Mouse (Mus musculus) lung, adult 18-20 months (tissue): ENCODE measurements around the gene Sytl5.
A peak's percentile ranks its signal among the peaks of the same experiment; 100 is the strongest.

Source experiments
- DNase-seq, 2 experiments: peaks; one replicate each; pipeline ENCODE4 v3.0.0; 2022; ENCODE audit warnings: mixed read lengths in 2 of 2

Sytl5 gene

GRCm38 (mm10) chrX:9885322-9885721 lies at the start of gene Sytl5:
Gene Sytl5 (plus strand): TSS chrX:9885622.
- DNase-seq = no peak

GRCm38 (mm10) chrX:9846628-9847027 lies 38.8 kb upstream of the Sytl5 start, which contains the start of gene Hypm:
Gene Hypm (plus strand): TSS chrX:9846928.
- no peak for DNase-seq

GRCm38 (mm10) chrX:9849403-9849802 lies 36.0 kb upstream of the Sytl5 start, which contains the start of gene H2al3:
Gene H2al3 (plus strand): TSS chrX:9849703.
- DNase-seq = no peak

DNA sequence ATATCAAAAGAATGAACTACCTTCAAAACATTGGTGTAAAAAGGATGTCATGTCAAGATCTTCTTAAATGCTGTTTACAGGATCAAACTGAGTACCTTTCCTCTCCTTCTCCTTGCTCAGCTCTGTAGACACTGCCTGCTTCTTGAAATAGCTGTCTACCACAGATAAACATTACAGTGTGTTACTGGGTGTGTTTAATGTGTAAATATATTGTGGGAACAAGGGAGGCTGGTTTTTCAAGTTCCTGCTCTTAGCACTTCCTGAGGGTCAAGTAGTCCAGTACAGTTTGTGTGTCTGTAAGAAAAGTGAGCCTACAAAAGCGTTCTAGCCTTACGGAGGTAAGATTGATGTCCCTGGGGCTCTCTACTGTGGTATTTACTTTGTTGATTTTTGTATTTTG lies 23.6 kb upstream of the Sytl5 start:
- DNase-seq = peak; percentile 3 to 45

- DNase-seq = no peak
These were observed 9.9 kb upstream of the Sytl5 start for GRCm38 (mm10) chrX:9875519-9875918.

DNA sequence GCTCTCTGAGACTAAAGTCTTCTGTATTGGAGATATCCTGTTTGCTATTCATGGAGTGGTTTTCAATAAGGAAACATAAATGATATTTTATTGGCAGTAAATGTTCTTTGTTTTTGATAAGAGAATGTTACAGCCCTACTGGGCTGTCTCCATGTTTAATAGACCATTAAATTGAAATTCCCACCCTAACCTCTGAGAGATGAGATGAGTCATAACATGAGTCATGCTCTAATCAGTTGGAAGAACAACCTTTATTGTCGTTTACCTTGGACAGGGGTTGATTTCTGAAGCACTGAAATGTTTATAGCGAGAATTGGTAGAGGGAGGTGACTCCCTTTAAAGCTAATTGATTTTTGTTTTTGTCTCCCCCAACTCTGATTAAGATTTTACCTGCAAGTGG lies 24.1 kb downstream of the Sytl5 start:
- DNase-seq = no peak

DNA sequence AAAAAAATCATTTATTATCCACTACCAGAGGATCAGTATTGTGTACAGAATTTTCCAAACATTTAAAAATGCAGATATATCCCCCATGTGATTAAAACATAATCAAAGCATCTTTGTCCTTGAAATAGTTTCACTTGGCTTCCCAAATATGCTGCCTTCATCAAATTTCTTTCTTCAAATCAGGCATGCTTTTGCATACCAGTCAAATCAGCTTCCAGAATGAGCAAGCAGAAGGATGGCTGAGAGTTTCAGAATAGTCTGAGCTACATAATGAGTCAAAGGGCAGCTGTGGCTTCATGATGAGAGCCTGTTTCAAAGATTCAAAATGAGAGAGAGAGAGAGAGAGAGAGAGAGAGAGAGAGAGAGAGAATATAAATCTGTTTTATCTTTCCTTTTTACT lies 48.4 kb downstream of the Sytl5 start:
- no peak for DNase-seq

- no peak for DNase-seq
These were observed 98.8 kb downstream of the Sytl5 start for GRCm38 (mm10) chrX:9984094-9984669.

DNA sequence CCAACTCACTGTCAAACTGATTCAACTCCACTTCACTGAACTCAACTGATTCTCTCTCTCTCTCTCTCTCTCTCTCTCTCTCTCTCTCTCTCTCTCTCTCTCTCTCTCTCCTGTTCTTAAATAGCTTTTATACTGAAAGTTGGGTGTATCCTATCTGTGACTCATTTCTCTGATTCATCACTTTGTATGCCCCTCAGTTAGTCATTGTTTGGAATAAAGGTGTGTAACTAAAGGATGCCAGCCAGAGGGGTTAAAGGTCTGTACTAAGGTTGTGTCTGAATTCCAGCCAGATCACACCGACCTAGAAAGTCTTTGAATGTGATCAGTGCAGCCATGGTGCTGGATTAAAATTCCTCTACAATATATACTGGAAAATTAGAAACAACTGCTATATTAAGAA lies 115.3 kb downstream of the Sytl5 start:
- DNase-seq = no peak

- no peak for DNase-seq
These were observed 120.5 kb downstream of the Sytl5 start for GRCm38 (mm10) chrX:10005946-10006345.

DNA sequence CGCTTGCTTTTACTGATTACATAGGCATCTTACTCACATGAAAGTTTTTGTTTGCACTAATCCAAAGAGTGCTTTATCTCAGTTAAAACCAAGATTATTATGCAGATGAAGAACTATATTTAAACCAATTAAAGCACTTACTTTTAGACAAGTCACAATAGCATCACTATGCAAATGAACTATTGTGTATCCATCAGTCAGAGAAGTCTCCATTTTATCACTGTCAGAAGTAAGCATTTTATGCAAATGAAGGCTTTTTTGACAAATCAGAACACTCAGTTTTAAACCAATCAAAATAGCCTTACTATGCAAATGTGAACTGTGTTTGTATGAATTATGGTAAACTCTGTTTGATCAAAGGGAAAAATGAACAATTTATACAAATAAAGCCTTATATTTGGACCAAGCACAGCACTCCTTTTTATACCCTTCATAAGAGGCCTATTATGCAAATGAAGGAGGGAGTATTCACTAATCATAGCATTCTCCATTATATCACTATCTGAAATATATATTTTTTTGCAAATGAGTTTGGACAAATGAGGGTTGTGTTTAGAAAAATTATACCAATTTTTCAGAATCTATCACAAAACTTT lies 122.4 kb downstream of the Sytl5 start:
- DNase-seq = no peak

GRCm38 (mm10) chrX:10010202-10010601 lies 124.8 kb downstream of the Sytl5 start:
- no peak for DNase-seq

GRCm38 (mm10) chrX:10034666-10035065 lies 149.2 kb downstream of the Sytl5 start:
- DNase-seq = peak in 1 of 2 experiments; percentile 1
